Comparison of ENCODE assay signal across 18 mouse cellular contexts in the genomic region with DNA sequence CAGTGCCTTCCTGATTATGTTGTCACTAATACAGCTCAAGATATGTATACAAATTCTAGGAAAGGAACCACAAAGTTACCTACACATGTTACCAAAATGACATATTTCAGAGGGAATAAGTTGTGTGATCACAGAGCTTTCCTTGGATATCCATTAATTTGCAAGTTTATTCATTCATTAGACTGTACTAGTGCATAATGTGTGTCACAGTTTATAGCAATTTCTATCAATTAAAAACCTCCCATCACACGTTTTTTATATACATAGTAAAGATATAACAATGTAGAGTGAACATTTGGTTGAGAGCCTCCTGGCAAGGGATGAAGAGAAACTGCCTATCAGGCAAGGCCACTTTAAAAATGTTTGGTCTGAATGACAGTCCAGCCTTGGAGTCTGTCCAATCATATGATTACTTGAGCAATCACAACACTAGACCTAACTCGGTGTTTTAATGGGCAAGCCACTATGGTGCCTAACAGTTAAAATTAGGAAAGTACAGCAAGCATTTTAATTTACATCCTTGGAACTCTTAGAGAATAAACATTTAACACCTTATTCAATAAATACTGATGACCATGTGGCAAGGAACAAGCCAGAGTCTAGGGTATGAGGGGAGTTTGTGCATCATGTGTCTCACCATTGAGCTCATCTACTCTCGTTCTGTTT. TPM values are rescaled to one million over a fixed set of nuclear protein-coding genes. Genes with fewer than 3 reads are reported as not detected.
"Had no signal": no experiment of that assay in that cellular context is flagged by ENCODE, and none has a peak within 500 bp of the region (broad histone marks: within the 10 kb centered on the region; RNA-seq: fewer than 3 reads in every experiment).

No protein-coding gene starts in this region.

RNA-seq across cellular contexts. Expression of a gene that starts 31.5 kb away (rescaled TPM):
- total RNA-seq: left cerebral cortex, postnatal 10 days; left cerebral cortex, postnatal 14 days; left cerebral cortex, postnatal 25 days; left cerebral cortex, postnatal 4 days; midbrain, postnatal 0 days; monocyte, adult 5-6 weeks had no signal
- polyA plus RNA-seq: limb, embryonic 10.5 days; limb, embryonic 12.5 days; lung, embryonic 14.5 days; macrophage; midbrain, embryonic 10.5 days; midbrain, embryonic 11.5 days; midbrain, embryonic 12.5 days; midbrain, embryonic 13.5 days; midbrain, embryonic 14.5 days; midbrain, embryonic 16.5 days; neural tube, embryonic 12.5 days; neural tube, embryonic 13.5 days had no signal
